Mouse (Mus musculus) olfactory bulb, adult 2 months (tissue): ENCODE results near the gene Gm11027. TPM values are rescaled to one million over a fixed set of nuclear protein-coding genes. Genes with fewer than 3 reads are reported as not detected.
A peak's percentile ranks its signal among the peaks of the same experiment; 100 is the strongest.

ENCODE experiments used
- H3K27ac ChIP-seq: fragments of 200-500 bp; 2 replicates; pipeline ENCODE4 v1.5.1; 2012; ENCODE audit warnings: low read depth, low read length; ENCODE audit not compliant: insufficient read depth
- H3K4me1 ChIP-seq: fragments of 200-500 bp; 2 replicates; pipeline ENCODE4 v1.6.1; 2012; ENCODE audit warnings: low read length; ENCODE audit not compliant: control insufficient read depth, insufficient read depth
- H3K4me3 ChIP-seq: fragments of 200-500 bp; 2 replicates; pipeline ENCODE4 v1.5.1; 2012; ENCODE audit warnings: mild to moderate bottlenecking, low read depth, low read length, moderate library complexity; ENCODE audit not compliant: insufficient read depth
- CTCF ChIP-seq: fragments of 200-500 bp; IDR thresholded peaks from 2 replicates; pipeline ENCODE4 v1.5.1; 2012; ENCODE audit warnings: low read depth, mild to moderate bottlenecking, low read length, moderate library complexity; ENCODE audit not compliant: insufficient read depth
- POLR2A ChIP-seq: fragments of 200-500 bp; IDR thresholded peaks from 2 replicates; pipeline ENCODE4 v1.6.1; 2012; ENCODE audit warnings: mild to moderate bottlenecking, low read depth, low read length, moderate library complexity; ENCODE audit not compliant: insufficient read depth
- WGBS: fragments of 180-500 bp; shearing (Covaris S2); methylation state at CpG from one replicate; pipeline ENCODE4 v1.1.7; 2018; 5-methylcytosine and 5-hydroxymethylcytosine counted together
- polyA plus RNA-seq: library from polyadenylated mRNA; stranded (reverse); fragments of >200 nt; gene quantifications from 2 replicates; pipeline ENCODE4 v1.2.4, GENCODE M21; 2012; ENCODE audit warnings: low replicate concordance; ENCODE audit not compliant: missing spikeins, insufficient read depth, insufficient read length

Gm11027 gene
- polyA plus RNA-seq, 1 experiment = not detected

DNA sequence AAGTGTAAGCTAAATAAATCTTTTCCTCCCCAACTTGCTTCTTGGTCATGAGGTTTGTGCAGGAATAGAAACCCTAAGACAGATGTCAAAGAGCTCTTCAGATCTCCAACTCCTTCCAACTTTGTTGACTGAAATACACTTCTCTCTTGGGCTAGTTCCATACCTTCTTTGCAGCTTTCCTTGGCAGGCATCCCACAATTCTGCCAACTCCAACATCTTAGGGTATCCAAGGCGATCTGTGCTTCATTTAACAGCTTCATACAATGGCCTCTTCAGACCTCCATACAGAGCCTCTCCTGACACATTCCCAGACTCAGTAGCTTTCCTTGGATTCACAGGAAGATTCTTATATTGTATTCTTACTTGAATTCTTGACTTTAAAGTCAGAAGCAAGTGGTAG lies 1.5 kb upstream of the Gm11027 start:
- H3K4me3 ChIP-seq = no peak overlapping the region
- WGBS = 20% methylated on average over 1 of the region's 1 CpGs
- no peaks in the 10 kb centered on the region for H3K4me1 ChIP-seq
- TF ChIP-seq CTCF (no peak), POLR2A (no peak)
- H3K27ac ChIP-seq = no peak overlapping the region

DNA sequence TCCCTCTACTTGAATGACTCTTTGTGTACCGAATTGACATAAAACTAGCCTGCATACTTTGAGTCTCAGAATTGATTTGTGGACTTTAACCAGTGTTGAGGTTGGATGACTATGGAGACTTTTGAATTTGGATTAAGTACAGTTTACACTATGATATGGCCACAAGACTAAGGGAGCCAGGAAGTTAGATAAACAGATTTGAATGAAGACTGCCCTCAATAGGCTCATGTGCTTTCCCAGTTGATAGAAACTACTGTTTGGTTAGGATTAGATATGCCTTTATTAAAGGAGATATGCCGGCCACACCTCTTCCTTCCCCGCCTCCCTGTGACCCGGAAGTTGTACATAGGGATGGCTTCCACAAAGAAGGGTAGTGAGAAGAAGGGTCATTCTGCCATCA lies 445 bp downstream of the Gm11027 start:
- Histone ChIP-seq H3K27ac (no peak overlapping the region), H3K4me1 (no peaks in the 10 kb centered on the region), H3K4me3 (no peak overlapping the region)
- WGBS = 96% methylated on average over 4 of the region's 4 CpGs
- no peak for TF ChIP-seq POLR2A
- no peak for TF ChIP-seq CTCF

GRCm38 (mm10) chr12:116276961-116277360 lies 1.8 kb downstream of the Gm11027 start:
- TF ChIP-seq POLR2A = no peak
- no peak for TF ChIP-seq CTCF
- H3K4me1 ChIP-seq = no peaks in the 10 kb centered on the region
- no peak overlapping the region for H3K4me3 ChIP-seq
- 86% methylated on average over 2 of the region's 2 CpGs for WGBS
- no peak overlapping the region for H3K27ac ChIP-seq

DNA sequence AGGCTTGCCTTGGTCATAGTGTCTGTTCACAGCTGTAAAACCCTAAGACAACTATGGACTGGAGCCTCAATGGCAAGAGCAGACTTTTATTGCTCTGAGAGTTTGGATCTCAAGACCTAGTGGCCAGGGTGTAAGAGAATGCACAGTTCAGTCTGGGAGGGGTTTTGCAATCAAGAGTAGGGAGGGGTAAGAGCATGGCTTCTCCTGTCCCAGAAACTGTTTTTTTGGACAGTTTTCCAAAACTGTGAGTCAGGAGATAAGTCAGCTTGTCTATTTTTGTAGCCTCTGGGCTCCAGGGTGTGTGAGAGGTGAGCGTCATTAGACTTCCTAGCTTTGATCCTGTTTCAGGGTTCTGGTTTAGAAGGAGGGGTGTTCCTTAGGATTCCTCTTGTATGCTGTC lies 3.4 kb downstream of the Gm11027 start:
- Histone ChIP-seq H3K4me1 (no peaks in the 10 kb centered on the region), H3K4me3 (no peak overlapping the region), H3K27ac (no peak overlapping the region)
- WGBS = 79% methylated on average over 1 of the region's 1 CpGs
- TF ChIP-seq CTCF = no peak
- no peak for TF ChIP-seq POLR2A

DNA sequence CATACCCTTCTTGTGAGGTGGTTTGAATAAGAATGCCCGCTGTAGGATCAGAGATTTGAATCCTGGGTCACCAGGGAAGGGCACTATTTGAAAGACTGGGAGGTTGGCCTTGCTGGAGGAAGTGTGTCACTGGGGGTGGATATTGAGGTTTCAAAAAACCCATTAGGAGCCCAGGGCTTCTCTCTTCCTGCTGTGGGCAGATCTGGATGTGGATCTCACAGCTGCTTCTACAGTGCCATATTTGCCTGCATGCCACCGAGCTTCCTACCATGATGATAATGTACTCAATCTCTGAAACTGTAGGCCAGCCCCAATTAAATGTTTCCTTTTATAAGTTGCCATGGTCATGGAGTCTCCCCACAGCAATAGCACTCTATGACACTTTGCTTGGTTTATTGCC lies 4.0 kb downstream of the Gm11027 start:
- WGBS = 93% methylated on average over 2 of the region's 2 CpGs
- Histone ChIP-seq H3K27ac (no peak overlapping the region), H3K4me3 (no peak overlapping the region), H3K4me1 (no peaks in the 10 kb centered on the region)
- no peak for TF ChIP-seq CTCF
- TF ChIP-seq POLR2A = no peak

GRCm38 (mm10) chr12:116280149-116280652 lies 5.0 kb downstream of the Gm11027 start:
- H3K27ac ChIP-seq = peak overlapping the region; percentile 94
- H3K4me3 ChIP-seq = peak overlapping the region; percentile 62
- no peaks in the 10 kb centered on the region for H3K4me1 ChIP-seq
- no peak for TF ChIP-seq POLR2A
- no peak for TF ChIP-seq CTCF
- WGBS = 2% methylated on average over 7 of the region's 7 CpGs

- peak within 1 kb of the TSS; percentile 94 for H3K27ac ChIP-seq
- TF ChIP-seq POLR2A = peak; percentile 98
- 0 out of 2 replicates have a peak, but pooled peaks have one; percentile 13 for TF ChIP-seq CTCF
- peak within 1 kb of the TSS; percentile 62 for H3K4me3 ChIP-seq
- under 1% methylated on average over 68 of the region's 68 CpGs for WGBS
- no peaks in the 10 kb centered on the region for H3K4me1 ChIP-seq
Observed at GRCm38 (mm10) chr12:116280653-116281364, 5.6 kb downstream of the Gm11027 start, which contains the start of gene Esyt2. Gene Esyt2, plus strand, starts transcription at chr12:116281196.

DNA sequence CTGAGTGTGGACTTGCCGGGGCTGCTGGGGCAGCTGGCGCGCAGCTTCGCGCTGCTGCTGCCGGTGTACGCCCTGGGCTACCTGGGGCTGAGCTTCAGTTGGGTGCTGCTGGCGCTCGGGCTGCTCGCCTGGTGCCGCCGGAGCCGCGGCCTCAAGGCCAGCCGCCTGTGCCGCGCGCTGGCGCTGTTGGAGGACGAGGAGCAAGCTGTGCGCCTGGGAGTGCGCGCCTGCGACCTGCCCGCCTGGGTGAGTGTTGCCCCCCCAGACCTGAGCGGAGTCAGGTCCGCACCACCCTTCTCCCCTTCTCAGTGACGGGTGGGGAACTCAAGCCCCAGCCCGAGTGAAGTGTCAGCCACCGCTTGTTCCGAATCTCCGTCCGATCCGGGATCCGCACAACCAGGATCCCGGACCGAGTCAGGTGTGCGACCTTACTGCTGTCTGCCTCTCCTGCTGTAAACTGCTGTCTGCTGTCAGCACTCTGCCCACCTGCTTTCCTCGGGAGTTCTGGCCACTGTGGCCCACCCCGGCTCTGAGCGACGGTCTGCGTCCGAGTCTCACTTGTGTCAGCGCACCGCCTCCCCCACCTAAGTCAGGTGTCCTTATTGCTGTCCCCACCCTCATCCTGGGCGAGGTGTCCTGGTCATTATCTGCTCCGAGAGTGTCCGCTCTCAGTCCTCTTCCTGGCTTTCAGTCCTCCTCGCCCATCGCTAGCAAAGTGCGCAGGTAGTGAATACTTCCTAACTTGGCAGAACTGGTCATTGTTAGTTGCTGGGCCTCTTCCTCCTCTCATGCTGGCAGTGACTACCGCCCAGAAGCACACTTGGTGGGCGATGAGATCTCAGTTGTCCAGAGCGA lies 6.5 kb downstream of the Gm11027 start:
- H3K27ac ChIP-seq = peak overlapping the region; percentile 26
- under 1% methylated on average over 55 of the region's 55 CpGs for WGBS
- no peaks in the 10 kb centered on the region for H3K4me1 ChIP-seq
- TF ChIP-seq POLR2A (no peak), CTCF (no peak)
- H3K4me3 ChIP-seq = peak overlapping the region; percentile 62

DNA sequence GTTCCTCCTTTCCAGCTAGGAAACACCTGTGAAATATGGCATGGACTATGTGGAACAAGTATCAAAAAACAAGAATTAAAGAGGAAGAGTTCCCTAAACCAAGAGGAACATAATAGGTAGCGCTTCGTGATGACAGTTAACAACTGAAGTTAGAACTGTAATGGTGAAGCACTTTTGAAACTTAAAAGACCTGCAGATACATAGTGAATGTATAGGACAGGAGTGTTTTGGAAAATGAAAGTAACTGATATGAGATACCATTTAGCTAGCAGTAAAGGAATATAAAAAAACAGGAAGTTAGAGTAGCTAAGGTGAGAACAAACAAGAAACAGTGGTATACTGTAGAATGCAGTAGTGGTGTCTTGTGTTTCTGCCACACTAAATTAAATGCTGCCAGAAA lies 7.7 kb downstream of the Gm11027 start:
- no peak overlapping the region for H3K4me3 ChIP-seq
- H3K4me1 ChIP-seq = no peaks in the 10 kb centered on the region
- no peak overlapping the region for H3K27ac ChIP-seq
- 73% methylated on average over 2 of the region's 2 CpGs for WGBS
- no peak for TF ChIP-seq POLR2A
